Mouse (Mus musculus): ENCODE measurements around the gene Abi1.

DNA sequence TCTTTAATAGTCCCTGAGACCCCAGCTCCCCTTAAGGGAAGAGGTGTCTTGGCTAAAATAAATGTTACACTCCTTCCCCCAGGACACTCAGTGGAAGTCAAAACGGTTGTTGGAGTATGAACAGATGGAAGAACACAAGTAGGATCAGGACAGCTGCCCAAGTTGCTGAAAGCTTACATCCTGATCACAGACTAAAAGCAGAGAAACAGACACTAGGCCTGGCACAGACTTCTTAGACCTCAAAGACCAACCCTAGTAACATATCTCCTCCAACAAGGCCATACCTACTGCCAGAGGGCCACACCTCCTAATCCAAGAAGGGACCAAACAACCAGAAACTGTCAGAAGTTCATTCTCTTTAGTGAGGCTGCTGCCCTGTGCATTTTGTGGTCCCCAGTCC lies 31.8 kb downstream of the Abi1 start:
- no peak for TF ChIP-seq POLR2A (IDR thresholded peaks at IDR 0.05; ENCODE audit: insufficient read length, low read depth)
- no peak for TF ChIP-seq POLR2AphosphoS2 (IDR thresholded peaks at IDR 0.05; ENCODE audit: insufficient read length, low read depth)
- no peak for TF ChIP-seq SRF (IDR thresholded peaks at IDR 0.05; ENCODE audit: control insufficient read depth, insufficient read length, low read depth)
- no peak for TF ChIP-seq USF1 (IDR thresholded peaks at IDR 0.05; ENCODE audit: low read depth)
- no peak for TF ChIP-seq TCF12 (IDR thresholded peaks at IDR 0.05; ENCODE audit: insufficient read depth, poor library complexity, severe bottlenecking)
- no peak for TF ChIP-seq CEBPB (IDR thresholded peaks at IDR 0.05; ENCODE audit: insufficient read depth, poor library complexity, severe bottlenecking)
